Mouse (Mus musculus) forebrain, embryonic 12.5 days (tissue): ENCODE data around the gene Unc5c. TPM values are rescaled to one million over a fixed set of nuclear protein-coding genes. Genes with fewer than 3 reads are reported as not detected.

Experiments used
- ATAC-seq: fragments of 200-750 bp; cut with Nextera tagmentation; 2 replicates; pipeline ENCODE4 v1.8.0; 2017; ENCODE audit warnings: moderate TSS enrichment; ENCODE audit not compliant: low FRiP score
- H3K27ac ChIP-seq: fragments of 300-500 bp; sonication (generic); 2 replicates; pipeline ENCODE4 v1.5.1; 2016; ENCODE audit warnings: mild to moderate bottlenecking
- H3K27me3 ChIP-seq: fragments of 300-500 bp; sonication (generic); 2 replicates; pipeline ENCODE4 v1.6.1; 2016; ENCODE audit warnings: mild to moderate bottlenecking
- H3K36me3 ChIP-seq: fragments of 300-500 bp; sonication (generic); replicated peaks from 2 replicates; pipeline ENCODE4 v1.6.1; 2016; ENCODE audit warnings: mild to moderate bottlenecking
- H3K4me1 ChIP-seq: fragments of 300-500 bp; sonication (generic); 2 replicates; pipeline ENCODE4 v1.6.1; 2016
- H3K4me2 ChIP-seq: fragments of 300-500 bp; sonication (generic); 2 replicates; pipeline ENCODE4 v1.6.1; 2016; ENCODE audit warnings: mild to moderate bottlenecking, moderate library complexity
- H3K4me3 ChIP-seq: fragments of 300-500 bp; sonication (generic); replicated peaks from 2 replicates; pipeline ENCODE4 v1.5.1; 2016; ENCODE audit warnings: mild to moderate bottlenecking
- H3K9ac ChIP-seq: fragments of 300-500 bp; sonication (generic); 2 replicates; pipeline ENCODE4 v1.6.1; 2016; ENCODE audit warnings: mild to moderate bottlenecking
- H3K9me3 ChIP-seq: fragments of 300-500 bp; sonication (generic); 2 replicates; pipeline ENCODE4 v1.6.1; 2016
- WGBS: fragments of 180-500 bp; shearing (Covaris S2); methylation state at CpG from one replicate; pipeline ENCODE4 v1.1.7; 2016; 5-methylcytosine and 5-hydroxymethylcytosine counted together
- polyA plus RNA-seq: library from polyadenylated mRNA; unstranded; fragments of >200 nt; fragmentation: Nextera tagmentation; extraction: Ambion mirVana; gene quantifications from 2 replicates; pipeline ENCODE4 v1.2.1, GENCODE M21; 2016

The Unc5c gene
- 6.7 and 9.3 TPM in 2 replicates for polyA plus RNA-seq

DNA sequence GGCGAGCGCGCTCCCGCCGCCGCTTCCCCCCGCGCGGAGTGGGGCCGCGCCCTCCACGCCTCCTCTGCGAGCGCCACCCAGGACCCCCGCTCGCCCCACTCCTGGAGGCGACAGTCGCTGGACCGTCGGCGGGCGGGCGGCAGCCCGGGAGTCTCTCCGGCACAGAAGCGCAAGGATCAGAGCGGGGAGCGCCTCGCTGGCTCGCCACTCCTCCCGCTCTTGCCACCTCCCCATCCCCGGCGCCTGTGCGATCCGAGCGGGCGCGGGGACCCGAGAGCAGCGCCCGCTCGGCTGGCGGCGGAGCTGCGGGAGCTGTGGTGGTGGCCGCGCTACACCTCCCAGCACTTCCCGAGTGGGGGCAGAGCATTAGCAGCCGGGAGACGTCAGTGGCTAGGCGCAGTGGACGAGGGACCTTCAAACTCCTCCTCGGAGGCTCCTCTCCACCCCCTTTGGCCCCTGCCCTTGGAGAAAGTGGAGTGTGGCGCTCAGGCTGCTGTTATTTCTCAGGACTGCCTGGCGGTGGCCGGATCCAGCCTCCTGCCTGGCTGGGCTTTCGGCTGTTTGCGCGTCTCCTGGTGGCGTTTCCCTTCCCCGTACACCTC lies at the start of gene Unc5c:
Gene Unc5c, plus strand, starts transcription at position 113 of the 602 bp plus-strand sequence.
- H3K4me2 ChIP-seq: peak within 1 kb of the TSS; percentile 96
- WGBS: under 1% methylated on average over 59 of the region's 61 CpGs
- peaks cover 54% of the 10 kb centered on the region for H3K27me3 ChIP-seq
- peak within 1 kb of the TSS; percentile 77 for H3K4me3 ChIP-seq
- peaks cover 14% of the 10 kb centered on the region; the same call in 1 of the 2 replicates for H3K4me1 ChIP-seq
- H3K36me3 ChIP-seq: no peaks in the 10 kb centered on the region
- H3K9ac ChIP-seq: peak within 1 kb of the TSS; percentile 71
- ATAC-seq: peak; percentile 90
- peak within 1 kb of the TSS; percentile 87 for H3K27ac ChIP-seq
- H3K9me3 ChIP-seq: no peaks in the 10 kb centered on the region

DNA sequence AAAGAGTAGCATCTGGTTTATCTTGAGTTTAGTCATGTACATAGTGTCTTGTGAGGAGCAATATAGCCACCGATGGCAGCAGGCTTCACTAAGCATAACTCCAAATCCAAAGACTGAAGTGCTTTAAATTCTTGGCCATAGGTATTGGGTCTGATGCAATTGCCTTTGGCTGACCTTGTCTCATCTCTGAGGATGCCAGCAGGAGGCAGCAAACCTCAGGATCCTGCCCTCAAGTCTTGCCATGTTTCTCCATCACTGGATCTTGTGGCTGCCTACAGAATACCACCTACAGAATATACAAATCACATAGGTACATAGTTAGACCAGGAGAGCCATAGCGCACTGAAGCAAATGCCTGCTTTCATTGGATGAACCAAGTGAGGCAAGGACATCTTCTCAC lies 7.5 kb upstream of the Unc5c start:
- no peak for ATAC-seq
- Histone ChIP-seq H3K4me3 (no peak overlapping the region), H3K36me3 (no peaks in the 10 kb centered on the region), H3K9me3 (no peaks in the 10 kb centered on the region), H3K9ac (no peak overlapping the region), H3K4me1 (no peaks in the 10 kb centered on the region; the same call in 1 of the 2 replicates), H3K27ac (no peak overlapping the region), H3K27me3 (peaks cover 4% of the 10 kb centered on the region), H3K4me2 (no peak overlapping the region)
- 89% methylated on average over 2 of the region's 2 CpGs for WGBS

- no peak for ATAC-seq
- 55% methylated on average over 7 of the region's 7 CpGs for WGBS
- H3K27ac ChIP-seq: no peak overlapping the region
- peaks cover 43% of the 10 kb centered on the region for H3K27me3 ChIP-seq
- H3K4me3 ChIP-seq: no peak overlapping the region
- no peaks in the 10 kb centered on the region for H3K9me3 ChIP-seq
- peaks cover 14% of the 10 kb centered on the region; the same call in 1 of the 2 replicates for H3K4me1 ChIP-seq
- H3K4me2 ChIP-seq: no peak overlapping the region
- H3K9ac ChIP-seq: no peak overlapping the region
- no peaks in the 10 kb centered on the region for H3K36me3 ChIP-seq
Measured at GRCm38 (mm10) chr3:141462482-141462881, 2.5 kb upstream of the Unc5c start.

DNA sequence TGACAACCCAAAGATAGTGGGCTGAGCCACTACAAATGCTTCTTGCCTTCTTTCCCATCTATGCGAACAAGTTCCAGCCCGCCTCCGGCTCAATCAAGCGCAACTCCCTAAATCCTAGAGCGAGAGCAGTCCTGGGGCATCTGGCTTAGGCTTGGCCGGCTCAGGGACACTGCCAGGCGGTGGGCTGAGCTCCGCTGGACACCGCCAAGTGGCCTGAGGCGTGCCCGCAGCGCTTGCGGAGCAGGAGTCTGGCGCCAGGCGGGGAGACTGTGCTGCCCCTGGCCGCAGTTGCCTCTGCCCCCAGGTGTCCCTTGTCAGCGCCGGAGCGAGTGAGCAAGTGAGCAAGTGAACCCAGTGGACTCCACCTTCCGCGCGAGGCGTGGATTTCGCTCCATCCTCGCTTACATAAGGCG lies 319 bp upstream of the Unc5c start:
- Histone ChIP-seq H3K27me3 (peaks cover 54% of the 10 kb centered on the region), H3K36me3 (no peaks in the 10 kb centered on the region)
- under 1% methylated on average over 26 of the region's 26 CpGs for WGBS

DNA sequence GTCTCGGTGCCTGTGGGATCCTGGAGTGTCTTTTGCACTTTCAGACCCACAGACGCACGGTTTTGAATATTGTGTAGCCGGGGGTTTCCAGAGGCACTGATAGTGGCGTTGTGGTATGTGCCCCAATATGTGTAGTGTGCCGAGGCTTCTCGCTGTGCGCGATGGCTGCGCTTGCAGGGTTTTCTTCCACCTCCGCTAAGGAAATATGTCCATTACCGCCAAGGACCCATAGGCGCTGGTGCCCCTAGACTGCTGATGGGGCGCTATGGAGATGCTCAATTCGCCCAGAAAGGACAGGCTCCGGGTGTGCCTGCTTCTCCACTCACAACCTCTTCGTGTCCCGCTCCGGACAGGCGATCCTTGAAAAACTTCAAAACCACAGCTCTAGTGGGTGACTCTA lies 1.0 kb downstream of the Unc5c start:
- peak overlapping the region; percentile 71 for H3K9ac ChIP-seq
- no peak for ATAC-seq
- WGBS: under 1% methylated on average over 20 of the region's 20 CpGs
- peak overlapping the region; percentile 96 for H3K4me2 ChIP-seq
- peak overlapping the region; percentile 77 for H3K4me3 ChIP-seq
- H3K4me1 ChIP-seq: peaks cover 14% of the 10 kb centered on the region; the same call in 1 of the 2 replicates
- H3K27me3 ChIP-seq: peaks cover 54% of the 10 kb centered on the region
- H3K36me3 ChIP-seq: no peaks in the 10 kb centered on the region
- H3K9me3 ChIP-seq: no peaks in the 10 kb centered on the region
- H3K27ac ChIP-seq: peak overlapping the region; percentile 87; the same call in 1 of the 2 replicates

More for the DNA sequence above, 319 bp upstream of the Unc5c start:
- H3K9me3 ChIP-seq: no peaks in the 10 kb centered on the region
- peak; percentile 75 for ATAC-seq
- H3K4me2 ChIP-seq: peak overlapping the region; percentile 96
- peak overlapping the region; percentile 87 for H3K27ac ChIP-seq
- H3K4me1 ChIP-seq: peaks cover 14% of the 10 kb centered on the region; the same call in 1 of the 2 replicates
- peak overlapping the region; percentile 77 for H3K4me3 ChIP-seq
- H3K9ac ChIP-seq: peak overlapping the region; percentile 71

DNA sequence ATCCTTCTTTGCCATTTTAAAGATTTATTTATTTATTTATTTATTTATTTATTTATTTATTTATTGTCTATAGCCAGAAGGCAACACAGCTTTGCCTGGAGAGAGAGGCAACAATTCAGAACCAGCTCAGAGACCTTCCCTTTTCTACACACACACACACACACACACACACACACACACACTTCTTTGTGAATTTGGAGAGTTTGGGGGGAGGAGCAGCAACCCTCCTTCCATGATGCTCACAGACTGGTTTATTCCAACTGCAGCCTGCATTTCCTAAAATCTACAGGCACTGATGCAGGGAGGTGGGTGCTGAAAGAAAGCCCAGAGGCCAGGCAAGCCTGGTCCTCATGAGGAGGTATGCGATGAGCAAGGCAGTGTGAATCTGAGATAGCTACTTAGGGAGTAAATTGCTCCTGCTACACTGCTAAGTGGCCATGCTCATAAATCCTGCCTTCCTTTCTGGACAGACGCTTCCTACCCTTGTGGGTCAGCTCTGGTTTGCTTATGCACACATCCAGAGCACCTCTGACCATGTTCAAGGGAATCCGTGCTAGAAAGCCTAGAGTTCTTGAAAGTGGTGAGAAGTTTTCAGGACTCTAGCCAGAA lies 1.8 kb downstream of the Unc5c start:
- Histone ChIP-seq H3K36me3 (no peaks in the 10 kb centered on the region), H3K27ac (0 out of 2 replicates have a peak overlapping the region, but pooled peaks have one; percentile 19)

GRCm38 (mm10) chr3:141469338-141469737 lies 4.3 kb downstream of the Unc5c start:
- no peak overlapping the region for H3K4me3 ChIP-seq
- H3K27ac ChIP-seq: no peak overlapping the region
- H3K27me3 ChIP-seq: peaks cover 35% of the 10 kb centered on the region
- WGBS: 55% methylated on average over 2 of the region's 2 CpGs
- no peaks in the 10 kb centered on the region for H3K9me3 ChIP-seq
- ATAC-seq: no peak
- H3K4me1 ChIP-seq: peaks cover 10% of the 10 kb centered on the region; the same call in 1 of the 2 replicates
- no peak overlapping the region for H3K9ac ChIP-seq
- no peak overlapping the region for H3K4me2 ChIP-seq
- no peaks in the 10 kb centered on the region for H3K36me3 ChIP-seq

More for the DNA sequence above, 1.8 kb downstream of the Unc5c start:
- Histone ChIP-seq H3K4me2 (peak overlapping the region; percentile 96), H3K27me3 (peaks cover 54% of the 10 kb centered on the region), H3K9me3 (no peaks in the 10 kb centered on the region), H3K4me3 (peak overlapping the region; percentile 77), H3K4me1 (peaks cover 14% of the 10 kb centered on the region; the same call in 1 of the 2 replicates), H3K9ac (0 out of 2 replicates have a peak overlapping the region, but pooled peaks have one; percentile 40)
- ATAC-seq: no peak
- 21% methylated on average over 3 of the region's 3 CpGs for WGBS

GRCm38 (mm10) chr3:141473205-141473604 lies 8.2 kb downstream of the Unc5c start:
- no peak overlapping the region for H3K4me3 ChIP-seq
- no peak overlapping the region for H3K4me2 ChIP-seq
- no peak for ATAC-seq
- WGBS: 77% methylated on average over 5 of the region's 5 CpGs
- no peak overlapping the region for H3K27ac ChIP-seq
- no peaks in the 10 kb centered on the region for H3K9me3 ChIP-seq
- H3K27me3 ChIP-seq: peaks cover 3% of the 10 kb centered on the region; the same call in 1 of the 2 replicates
- H3K4me1 ChIP-seq: no peaks in the 10 kb centered on the region
- H3K36me3 ChIP-seq: no peaks in the 10 kb centered on the region
- no peak overlapping the region for H3K9ac ChIP-seq

DNA sequence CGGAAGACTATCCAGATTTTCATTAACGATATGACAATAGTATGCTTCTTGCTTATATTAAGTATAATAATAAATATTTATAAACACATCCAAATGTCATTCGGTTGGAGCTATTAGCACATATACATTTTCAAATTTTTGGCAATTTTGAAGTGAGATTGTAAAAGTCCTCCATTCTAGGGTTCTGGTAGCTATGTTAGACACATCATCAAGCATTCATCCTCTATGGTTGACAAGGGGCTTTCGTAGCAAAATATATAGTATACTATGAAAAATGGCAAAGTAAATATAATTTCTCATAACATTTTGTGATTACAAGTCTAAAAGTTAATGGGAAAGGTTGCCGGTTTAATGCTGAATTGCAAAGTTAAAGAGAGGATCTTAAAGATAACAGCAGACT lies 10.4 kb downstream of the Unc5c start:
- no peak overlapping the region for H3K4me3 ChIP-seq
- H3K4me2 ChIP-seq: no peak overlapping the region
- ATAC-seq: no peak
- 89% methylated on average over 5 of the region's 5 CpGs for WGBS
- H3K27me3 ChIP-seq: no peaks in the 10 kb centered on the region
- no peaks in the 10 kb centered on the region for H3K36me3 ChIP-seq
- no peak overlapping the region for H3K27ac ChIP-seq
- no peaks in the 10 kb centered on the region for H3K4me1 ChIP-seq
- no peaks in the 10 kb centered on the region for H3K9me3 ChIP-seq
- no peak overlapping the region for H3K9ac ChIP-seq

GRCm38 (mm10) chr3:141475919-141476318 lies 10.9 kb downstream of the Unc5c start:
- Histone ChIP-seq H3K4me3 (no peak overlapping the region), H3K9me3 (no peaks in the 10 kb centered on the region), H3K36me3 (no peaks in the 10 kb centered on the region), H3K27me3 (no peaks in the 10 kb centered on the region), H3K9ac (no peak overlapping the region), H3K4me2 (no peak overlapping the region), H3K27ac (no peak overlapping the region), H3K4me1 (no peaks in the 10 kb centered on the region)
- 74% methylated on average over 6 of the region's 6 CpGs for WGBS
- ATAC-seq: no peak

- Histone ChIP-seq H3K9ac (no peak overlapping the region), H3K36me3 (no peaks in the 10 kb centered on the region), H3K4me3 (no peak overlapping the region), H3K27me3 (no peaks in the 10 kb centered on the region), H3K4me1 (no peaks in the 10 kb centered on the region), H3K4me2 (no peak overlapping the region), H3K27ac (no peak overlapping the region), H3K9me3 (no peaks in the 10 kb centered on the region)
- WGBS: 61% methylated on average over 3 of the region's 3 CpGs
- ATAC-seq: peak; percentile 72
Measured at GRCm38 (mm10) chr3:141476670-141477069, 11.7 kb downstream of the Unc5c start.

DNA sequence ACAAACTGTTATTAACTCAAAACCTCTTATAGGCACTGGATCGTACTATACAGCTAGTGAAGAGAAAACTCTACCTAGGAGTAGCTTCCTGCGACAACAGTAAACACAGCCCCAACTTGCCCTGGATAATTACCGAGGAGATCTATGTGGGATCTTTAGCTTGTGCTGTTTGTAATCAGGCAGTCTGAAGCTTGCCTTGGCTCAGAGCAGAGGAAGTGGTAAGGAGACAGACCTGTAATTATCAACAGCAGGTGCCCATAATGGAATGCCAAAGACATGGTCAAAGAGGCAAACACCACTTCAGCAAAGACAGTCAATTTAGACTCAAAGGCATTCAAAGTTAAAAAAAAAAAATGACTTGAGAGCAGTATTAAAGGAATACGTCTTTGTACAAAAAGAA lies 17.4 kb downstream of the Unc5c start:
- Histone ChIP-seq H3K9ac (no peak overlapping the region), H3K4me3 (no peak overlapping the region), H3K4me2 (no peak overlapping the region), H3K9me3 (no peaks in the 10 kb centered on the region), H3K36me3 (no peaks in the 10 kb centered on the region), H3K27ac (no peak overlapping the region), H3K27me3 (no peaks in the 10 kb centered on the region), H3K4me1 (no peaks in the 10 kb centered on the region)
- ATAC-seq: no peak
- 74% methylated on average over 4 of the region's 4 CpGs for WGBS
